Mouse (Mus musculus): ENCODE results near the gene Ntan1. TPM values are rescaled to one million over a fixed set of nuclear protein-coding genes. Genes with fewer than 3 reads are reported as not detected.
"Not testable (repeated sequence)": the region's sequence is repeated elsewhere in the genome, so short reads cannot be mapped to it uniquely, and the experiment has no call there.

Ntan1 gene
- polyA plus RNA-seq, 2 experiments: 115 to 199 TPM

DNA sequence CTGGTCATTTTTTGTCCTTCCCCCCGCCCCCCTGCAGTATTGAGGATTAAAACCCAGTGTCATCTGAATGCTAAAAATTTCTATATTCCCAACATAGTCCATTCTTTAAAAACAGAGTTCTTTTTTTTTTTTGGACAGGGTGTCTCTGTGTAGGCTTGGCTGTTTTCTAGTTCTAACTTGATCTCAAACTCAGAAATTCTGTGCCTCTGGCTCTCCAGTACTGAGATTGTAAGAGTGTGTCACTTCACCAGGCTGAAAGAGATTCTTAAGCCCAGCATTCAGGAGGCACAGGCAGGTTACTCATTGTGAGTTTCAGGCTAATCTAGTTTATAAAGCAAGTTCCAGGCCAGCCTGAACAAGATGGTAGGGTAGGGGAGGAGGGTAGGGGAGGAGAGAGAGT, 28.0 kb downstream of the Ntan1 start:
- Histone ChIP-seq H3K27me3 (ENCODE audit: control insufficient read depth, insufficient read depth, low read length) (no peaks in the 10 kb centered on the region), H3K4me2 (replicated peaks; ENCODE audit: low read depth, low read length, severe bottlenecking) (no peak overlapping the region), H3K4me1 (ENCODE audit: control insufficient read depth, insufficient read depth, low read length) (no peaks in the 10 kb centered on the region), H3K9ac (ENCODE audit: low read depth, low read length, severe bottlenecking) (no peak overlapping the region), H3K36me3 (ENCODE audit: control insufficient read depth, insufficient read depth, low read length) (peaks cover 72% of the 10 kb centered on the region), H3K27ac (replicated peaks; ENCODE audit: low read depth, low read length) (no peak overlapping the region), H3K4me3 (replicated peaks; ENCODE audit: low read length) (no peak overlapping the region), H3K9me3 (ENCODE audit: control insufficient read depth, low read length) (no peaks in the 10 kb centered on the region)
- no peak for TF ChIP-seq POLR2A (IDR thresholded peaks at IDR 0.05; ENCODE audit: borderline replicate concordance, extremely low read depth, insufficient read depth, insufficient read length)
- DNase-seq (ENCODE audit: low spot score) (no peak), ATAC-seq (ENCODE audit: low FRiP score, low read depth) (no peak)
- 84% methylated on average over 1 of the region's 1 CpGs for whole genome bisulfite sequencing

DNA sequence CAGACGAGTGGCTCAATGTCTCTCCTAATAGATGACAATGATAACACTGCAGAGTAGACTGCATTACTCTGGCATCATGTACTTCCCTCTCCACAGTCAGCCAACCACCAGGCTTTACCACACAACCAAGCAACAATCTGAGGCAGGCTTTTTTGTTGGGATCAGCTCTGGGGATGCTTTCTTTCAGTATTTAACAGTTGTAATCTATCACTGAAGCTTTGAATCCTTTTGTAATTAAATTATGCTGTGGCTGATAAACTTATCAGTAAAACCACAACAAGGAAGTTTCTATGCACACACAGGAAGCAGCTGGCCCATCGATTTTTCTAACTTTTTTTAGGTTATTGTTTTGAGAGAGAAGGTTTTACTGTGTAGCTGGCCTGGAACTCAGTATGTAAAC, 29.7 kb downstream of the Ntan1 start:
- DNase-seq (ENCODE audit: low spot score) (no peak), ATAC-seq (ENCODE audit: low FRiP score, low read depth) (no peak)
- no peak overlapping the region for H3K27ac ChIP-seq (replicated peaks; ENCODE audit: low read depth, low read length)
- no peak overlapping the region for H3K4me3 ChIP-seq (replicated peaks; ENCODE audit: low read length)
- peaks cover 72% of the 10 kb centered on the region for H3K36me3 ChIP-seq (ENCODE audit: control insufficient read depth, insufficient read depth, low read length)
- WGBS: 84% methylated on average over 2 of the region's 2 CpGs
- H3K27me3 ChIP-seq (ENCODE audit: control insufficient read depth, insufficient read depth, low read length): no peaks in the 10 kb centered on the region
- H3K9ac ChIP-seq (ENCODE audit: low read depth, low read length, severe bottlenecking): no peak overlapping the region
- no peaks in the 10 kb centered on the region for H3K9me3 ChIP-seq (ENCODE audit: control insufficient read depth, low read length)
- H3K4me2 ChIP-seq (replicated peaks; ENCODE audit: low read depth, low read length, severe bottlenecking): no peak overlapping the region
- H3K4me1 ChIP-seq (ENCODE audit: control insufficient read depth, insufficient read depth, low read length): no peaks in the 10 kb centered on the region
- TF ChIP-seq POLR2A (IDR thresholded peaks at IDR 0.05; ENCODE audit: borderline replicate concordance, extremely low read depth, insufficient read depth, insufficient read length): no peak

DNA sequence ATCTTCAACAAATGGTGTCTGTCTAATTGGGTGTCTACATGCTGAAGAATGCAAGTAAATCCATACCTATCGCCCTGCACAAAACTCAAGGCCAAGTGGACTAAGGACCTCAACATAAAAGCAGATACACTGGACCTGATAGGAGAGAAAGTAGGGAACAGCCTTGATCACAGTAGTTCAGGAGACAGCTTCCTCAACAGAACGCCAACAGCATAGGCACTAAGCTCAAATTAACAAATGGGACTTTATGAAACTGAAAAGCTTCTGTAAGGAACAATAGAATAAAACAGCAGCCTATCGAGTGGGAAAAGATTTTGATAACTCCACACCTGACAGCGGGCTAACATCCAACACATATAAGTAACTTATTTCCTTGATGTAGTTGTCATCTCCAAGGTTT, 32.8 kb downstream of the Ntan1 start:
- Histone ChIP-seq H3K27ac (replicated peaks; ENCODE audit: low read depth, low read length) (no peak overlapping the region), H3K9me3 (ENCODE audit: control insufficient read depth, low read length) (no peaks in the 10 kb centered on the region), H3K4me3 (replicated peaks; ENCODE audit: low read length) (no peak overlapping the region), H3K4me1 (ENCODE audit: control insufficient read depth, insufficient read depth, low read length) (no peaks in the 10 kb centered on the region), H3K4me2 (replicated peaks; ENCODE audit: low read depth, low read length, severe bottlenecking) (no peak overlapping the region), H3K27me3 (ENCODE audit: control insufficient read depth, insufficient read depth, low read length) (no peaks in the 10 kb centered on the region), H3K36me3 (ENCODE audit: control insufficient read depth, insufficient read depth, low read length) (peaks cover 71% of the 10 kb centered on the region), H3K9ac (ENCODE audit: low read depth, low read length, severe bottlenecking) (no peak overlapping the region)
- 97% methylated on average over 4 of the region's 4 CpGs for WGBS
- TF ChIP-seq POLR2A (IDR thresholded peaks at IDR 0.05; ENCODE audit: borderline replicate concordance, extremely low read depth, insufficient read depth, insufficient read length): no peak
- ATAC-seq (ENCODE audit: low FRiP score, low read depth) (no peak), DNase-seq (ENCODE audit: low spot score) (no peak)

DNA sequence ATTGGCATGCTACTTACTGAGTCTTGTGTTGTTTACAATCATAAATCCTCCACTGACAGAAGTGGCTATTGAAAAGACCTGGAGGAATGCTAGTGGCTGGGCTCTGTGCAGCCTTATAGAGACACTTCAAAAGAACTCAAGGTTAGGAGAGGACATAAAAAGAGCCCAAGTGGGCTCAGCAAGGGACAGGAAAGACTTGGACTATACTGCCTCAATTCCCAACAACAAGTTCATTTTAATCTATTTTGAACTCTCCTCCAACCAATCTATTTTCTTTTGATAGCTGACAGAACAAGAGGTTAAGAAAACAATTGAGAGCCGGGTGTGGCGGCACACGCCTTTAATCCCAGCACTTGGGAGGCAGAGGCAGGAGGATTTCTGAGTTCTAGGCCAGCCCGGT, 35.2 kb downstream of the Ntan1 start:
- DNase-seq (ENCODE audit: low spot score) (no peak), ATAC-seq (ENCODE audit: low FRiP score, low read depth) (no peak)
- Histone ChIP-seq H3K4me2 (replicated peaks; ENCODE audit: low read depth, low read length, severe bottlenecking) (no peak overlapping the region), H3K4me1 (ENCODE audit: control insufficient read depth, insufficient read depth, low read length) (no peaks in the 10 kb centered on the region), H3K36me3 (ENCODE audit: control insufficient read depth, insufficient read depth, low read length) (peaks cover 67% of the 10 kb centered on the region), H3K27ac (replicated peaks; ENCODE audit: low read depth, low read length) (no peak overlapping the region), H3K27me3 (ENCODE audit: control insufficient read depth, insufficient read depth, low read length) (no peaks in the 10 kb centered on the region), H3K9ac (ENCODE audit: low read depth, low read length, severe bottlenecking) (no peak overlapping the region), H3K4me3 (replicated peaks; ENCODE audit: low read length) (no peak overlapping the region), H3K9me3 (ENCODE audit: control insufficient read depth, low read length) (no peaks in the 10 kb centered on the region)
- 96% methylated on average over 4 of the region's 4 CpGs for WGBS
- no peak for TF ChIP-seq POLR2A (IDR thresholded peaks at IDR 0.05; ENCODE audit: borderline replicate concordance, extremely low read depth, insufficient read depth, insufficient read length)

DNA sequence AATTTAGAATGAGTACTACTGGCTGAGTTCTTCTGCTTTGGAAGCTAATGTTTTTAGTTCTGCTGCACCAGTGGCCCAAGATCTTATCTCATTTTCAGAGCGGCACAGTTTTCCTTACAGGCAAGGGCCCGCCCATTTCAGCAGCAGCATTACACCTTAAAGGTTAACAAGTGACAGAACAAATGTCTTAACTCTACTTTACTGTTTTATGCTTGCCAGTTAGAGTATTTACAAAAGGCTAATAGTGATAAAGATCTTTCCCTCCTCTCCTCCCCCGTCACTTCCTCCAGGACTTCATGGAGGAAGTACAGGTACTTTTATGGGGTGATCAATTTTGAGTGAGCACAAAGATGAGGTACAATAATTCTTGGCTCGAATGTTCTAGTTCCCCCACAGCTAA, 47.4 kb downstream of the Ntan1 start:
- ATAC-seq (ENCODE audit: low FRiP score, low read depth): no peak
- H3K36me3 ChIP-seq (ENCODE audit: control insufficient read depth, insufficient read depth, low read length): peaks cover 61% of the 10 kb centered on the region
- TF ChIP-seq POLR2A (IDR thresholded peaks at IDR 0.05; ENCODE audit: borderline replicate concordance, extremely low read depth, insufficient read depth, insufficient read length): no peak
- H3K9me3 ChIP-seq (ENCODE audit: control insufficient read depth, low read length): no peaks in the 10 kb centered on the region
- no peak overlapping the region for H3K4me2 ChIP-seq (replicated peaks; ENCODE audit: low read depth, low read length, severe bottlenecking)
- H3K27ac ChIP-seq (replicated peaks; ENCODE audit: low read depth, low read length): no peak overlapping the region
- no peak for DNase-seq (ENCODE audit: low spot score)
- WGBS: 58% methylated on average over 4 of the region's 4 CpGs
- no peaks in the 10 kb centered on the region for H3K27me3 ChIP-seq (ENCODE audit: control insufficient read depth, insufficient read depth, low read length)
- H3K9ac ChIP-seq (ENCODE audit: low read depth, low read length, severe bottlenecking): no peak overlapping the region
- H3K4me3 ChIP-seq (replicated peaks; ENCODE audit: low read length): no peak overlapping the region
- no peaks in the 10 kb centered on the region for H3K4me1 ChIP-seq (ENCODE audit: control insufficient read depth, insufficient read depth, low read length)

DNA sequence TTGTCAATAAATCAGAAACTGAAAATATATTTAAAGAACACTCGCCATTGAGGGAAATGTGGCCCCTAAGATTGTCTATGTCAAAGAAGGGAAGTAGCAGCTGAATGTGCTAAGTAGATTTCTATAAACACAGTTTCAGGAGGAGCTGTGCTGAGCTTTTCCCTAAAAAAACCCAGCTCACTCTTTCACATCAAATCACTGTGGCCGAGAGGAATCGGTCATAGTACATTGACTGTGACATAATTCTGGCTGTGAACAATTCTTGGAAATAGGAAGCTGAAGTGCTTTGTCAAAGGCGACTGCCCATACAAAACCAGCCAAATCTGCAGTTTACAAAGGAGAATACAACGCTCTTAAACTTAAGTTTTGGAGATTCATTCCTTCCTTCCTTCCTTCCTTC, 48.0 kb downstream of the Ntan1 start:
- peaks cover 65% of the 10 kb centered on the region for H3K36me3 ChIP-seq (ENCODE audit: control insufficient read depth, insufficient read depth, low read length)
- TF ChIP-seq POLR2A (IDR thresholded peaks at IDR 0.05; ENCODE audit: borderline replicate concordance, extremely low read depth, insufficient read depth, insufficient read length): no peak
- no peaks in the 10 kb centered on the region for H3K27me3 ChIP-seq (ENCODE audit: control insufficient read depth, insufficient read depth, low read length)
- DNase-seq (ENCODE audit: low spot score) (no peak), ATAC-seq (ENCODE audit: low FRiP score, low read depth) (no peak)
- H3K9me3 ChIP-seq (ENCODE audit: control insufficient read depth, low read length): no peaks in the 10 kb centered on the region
- no peak overlapping the region for H3K4me2 ChIP-seq (replicated peaks; ENCODE audit: low read depth, low read length, severe bottlenecking)
- 85% methylated on average over 5 of the region's 5 CpGs for WGBS
- no peak overlapping the region for H3K27ac ChIP-seq (replicated peaks; ENCODE audit: low read depth, low read length)
- no peak overlapping the region for H3K4me3 ChIP-seq (replicated peaks; ENCODE audit: low read length)
- H3K4me1 ChIP-seq (ENCODE audit: control insufficient read depth, insufficient read depth, low read length): no peaks in the 10 kb centered on the region
- no peak overlapping the region for H3K9ac ChIP-seq (ENCODE audit: low read depth, low read length, severe bottlenecking)

DNA sequence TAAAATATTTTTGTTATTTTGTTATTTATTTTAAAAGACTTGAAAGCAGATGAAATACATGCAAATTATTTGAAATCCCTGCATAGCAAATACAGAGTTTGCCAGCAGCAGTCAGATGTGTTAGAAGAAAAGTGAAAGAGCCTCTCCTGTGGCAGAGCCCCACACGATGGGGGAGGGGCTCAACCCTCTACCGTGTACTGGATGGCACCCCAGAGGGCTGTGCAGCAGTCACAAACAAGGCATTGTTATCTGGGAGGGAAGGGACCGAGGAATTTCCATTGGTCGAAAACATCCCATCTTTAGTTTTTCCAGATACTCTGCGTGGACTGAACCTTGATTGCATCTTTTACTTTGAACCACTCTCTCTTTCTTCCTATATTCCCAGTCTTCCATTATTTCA, 48.8 kb downstream of the Ntan1 start:
- not testable (repeated sequence) for ATAC-seq (ENCODE audit: low FRiP score, low read depth); H3K27me3 ChIP-seq (ENCODE audit: control insufficient read depth, insufficient read depth, low read length); H3K27ac ChIP-seq (replicated peaks; ENCODE audit: low read depth, low read length); H3K4me2 ChIP-seq (replicated peaks; ENCODE audit: low read depth, low read length, severe bottlenecking); H3K9me3 ChIP-seq (ENCODE audit: control insufficient read depth, low read length); H3K9ac ChIP-seq (ENCODE audit: low read depth, low read length, severe bottlenecking); H3K4me3 ChIP-seq (replicated peaks; ENCODE audit: low read length); DNase-seq (ENCODE audit: low spot score); H3K4me1 ChIP-seq (ENCODE audit: control insufficient read depth, insufficient read depth, low read length)
- WGBS: 47% methylated on average over 5 of the region's 5 CpGs
- peaks cover 70% of the 10 kb centered on the region for H3K36me3 ChIP-seq (ENCODE audit: control insufficient read depth, insufficient read depth, low read length)
